Mouse (Mus musculus): ENCODE measurements around the gene Adamts4. TPM values are rescaled to one million over a fixed set of nuclear protein-coding genes. Genes with fewer than 3 reads are reported as not detected.

Gene Adamts4
- total and polyA plus RNA-seq, 3 experiments = 0.04 to 0.25 (median 0.09) TPM

DNA sequence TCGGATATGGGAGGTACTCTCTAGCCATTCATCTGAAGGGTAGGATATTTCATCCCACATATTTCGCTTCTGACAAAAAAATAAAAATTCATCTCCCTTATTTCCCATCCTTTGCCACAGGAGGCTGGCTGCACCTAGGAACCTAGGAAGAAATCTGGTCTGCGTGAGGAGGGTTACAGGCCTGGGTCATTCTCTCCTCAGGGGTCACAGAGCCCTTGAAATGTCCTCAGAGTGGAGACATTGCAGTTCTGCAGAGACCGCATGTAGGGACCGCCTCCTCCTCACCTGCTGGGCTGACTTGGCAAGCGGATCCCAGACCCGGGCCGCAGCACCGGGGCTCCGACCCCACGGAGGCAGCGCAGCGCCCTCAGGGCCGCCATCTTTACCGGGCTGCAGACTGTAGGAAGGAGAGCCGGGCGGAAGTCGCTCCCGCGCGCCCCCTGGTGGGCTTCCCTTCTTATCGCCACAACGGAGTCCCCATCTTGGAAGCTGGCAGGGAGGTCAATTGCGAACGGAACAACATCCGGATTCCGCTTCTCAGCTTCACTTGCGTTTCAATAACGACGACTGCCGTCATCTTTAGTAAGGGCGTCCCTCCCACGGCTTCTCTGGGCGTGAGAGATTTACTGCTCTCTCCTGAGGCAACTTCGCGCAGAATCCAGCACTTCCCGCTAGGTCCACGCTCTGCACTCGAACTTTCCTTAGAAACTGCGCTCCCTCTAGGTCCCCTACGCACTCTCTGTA, 3.3 kb upstream of the Adamts4 start (continued):
- TF ChIP-seq MAFK (IDR thresholded peaks at IDR 0.05; ENCODE audit: insufficient replicate concordance, low read length) (no peak), ZKSCAN1 (IDR thresholded peaks at IDR 0.05; ENCODE audit: borderline replicate concordance, low read depth, low read length) (no peak), MAZ (IDR thresholded peaks at IDR 0.05; ENCODE audit: low read depth, low read length) (peak; percentile 80; the same call in 1 of the 2 replicates), UBTF (IDR thresholded peaks at IDR 0.05; ENCODE audit: low read depth, low read length) (no peak), CTCF (conservative IDR thresholded peaks at IDR 0.05 in 1 of 2, IDR thresholded peaks at IDR 0.05 in 1 of 2; ENCODE audit: low read depth in 2 of 2, low read length in 2 of 2) (peak; percentile 52 to 88; a peak in 3 of 4 replicates), E2F4 (IDR thresholded peaks at IDR 0.05; ENCODE audit: insufficient replicate concordance, low read depth, low read length) (peak; percentile 65; the same call in 1 of the 2 replicates), RCOR1 (conservative IDR thresholded peaks at IDR 0.05; ENCODE audit: low read depth, low read length) (peak; percentile 96), TBP (conservative IDR thresholded peaks at IDR 0.05; ENCODE audit: low read depth, low read length) (peak; percentile 82), ZNF384 (IDR thresholded peaks at IDR 0.05; ENCODE audit: low read depth, low read length) (no peak), POLR2AphosphoS2 (IDR thresholded peaks at IDR 0.05; ENCODE audit: low read depth, low read length) (no peak), BHLHE40 (IDR thresholded peaks at IDR 0.05; ENCODE audit: low read depth, low read length) (0 out of 2 replicates have a peak, but pooled peaks have one; percentile 22)

DNA sequence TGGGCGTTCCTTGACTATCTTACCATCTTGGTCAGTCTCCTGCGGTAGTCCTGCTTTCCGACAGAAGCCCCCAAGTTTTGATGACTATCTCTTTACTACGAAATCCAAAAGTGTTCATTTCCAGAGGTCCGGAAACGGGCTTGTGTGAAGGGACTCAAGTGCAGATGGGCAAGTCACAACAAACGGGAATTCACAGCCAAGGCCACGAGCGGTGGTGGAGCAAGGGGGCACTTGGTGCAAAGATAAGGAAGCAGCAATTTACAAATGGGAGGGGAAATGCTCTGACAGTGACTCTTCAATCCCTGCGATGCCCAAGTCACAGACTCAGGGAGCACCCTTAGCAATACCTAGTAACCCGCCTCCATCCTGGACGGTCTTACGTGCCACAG, 2.8 kb upstream of the Adamts4 start:
- dilution Hi-C loops (cut with MboI; ENCODE audit: extremely low pct_ligation_motif_present, extremely low pct_unique_long_range_greater_than_20kb, low sequenced_read_pairs) (no loop called here), in situ Hi-C loops (cut with MboI; ENCODE audit: low pct_ligation_motif_present, low pct_unique_long_range_greater_than_20kb, low sequenced_read_pairs) (no loop called here)
- H3K9ac ChIP-seq (ENCODE audit: insufficient read depth, low read depth) = peak overlapping the region; percentile 81
- H3K9me3 ChIP-seq (replicated peaks; ENCODE audit: low read length) = no peaks in the 10 kb centered on the region
- TF ChIP-seq MYC (IDR thresholded peaks at IDR 0.05; ENCODE audit: low read depth, low read length) = peak; percentile 45
- TF ChIP-seq MXI1 (IDR thresholded peaks at IDR 0.05; ENCODE audit: low read depth, low read length) = peak; percentile 15; the same call in 1 of the 2 replicates
- 0 out of 2 replicates have a peak, but pooled peaks have one; percentile 35 for TF ChIP-seq ETS1 (conservative IDR thresholded peaks at IDR 0.05; ENCODE audit: low read depth, low read length)
- no peak for TF ChIP-seq ZC3H11A (IDR thresholded peaks at IDR 0.05; ENCODE audit: low read depth, low read length)
- peaks cover 20% of the 10 kb centered on the region for H3K79me2 ChIP-seq (replicated peaks; ENCODE audit: control insufficient read depth, extremely low read depth, insufficient read depth, poor library complexity, severe bottlenecking)
- H3K36me3 ChIP-seq (replicated peaks in 1 of 2; ENCODE audit: control insufficient read depth in 1 of 2, insufficient read depth in 1 of 2, low read length in 1 of 2) = peaks cover 21 to 30% of the 10 kb centered on the region in 2 experiments
- H3K27ac ChIP-seq (ENCODE audit: insufficient read depth, low read depth) = peak overlapping the region; percentile 40
- peak overlapping the region; percentile 64 for H3K4me2 ChIP-seq (ENCODE audit: insufficient read depth, low read depth, poor library complexity, severe bottlenecking)
- DNase-seq (ENCODE audit: extremely low read depth) = no peak
- peaks cover 3% of the 10 kb centered on the region for H3K27me3 ChIP-seq (replicated peaks)
- H3K4me3 ChIP-seq (replicated peaks in 1 of 3; ENCODE audit: low read depth in 2 of 3, low read length in 2 of 3, poor library complexity in 1 of 3) = peak overlapping the region; percentile 57 to 72 (median 63)
- peaks cover 17 to 51% of the 10 kb centered on the region in 2 experiments for H3K4me1 ChIP-seq (ENCODE audit: control insufficient read depth in 1 of 2, insufficient read depth in 2 of 2)

DNA sequence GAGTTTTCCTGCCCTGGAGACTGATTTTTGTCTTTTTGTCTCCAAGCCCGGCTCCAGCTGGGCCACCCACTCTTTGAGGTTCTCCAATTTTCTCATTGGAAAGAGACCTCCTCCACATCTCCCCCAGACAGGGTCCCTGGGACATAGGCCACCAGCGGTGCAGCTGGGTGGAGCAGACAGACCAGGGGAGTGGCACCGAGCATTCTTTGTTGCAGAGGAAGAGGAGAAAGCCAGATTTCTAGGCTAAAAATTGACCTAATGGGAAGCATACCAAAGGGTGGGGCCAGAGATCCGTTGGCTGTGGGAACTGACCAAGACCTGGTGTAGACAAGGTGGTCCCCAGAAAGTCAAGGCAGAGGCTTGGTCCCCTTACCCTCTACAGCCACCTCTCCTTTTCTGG, 2.3 kb upstream of the Adamts4 start:
- Histone ChIP-seq H3K4me3 (replicated peaks in 1 of 3; ENCODE audit: low read depth in 2 of 3, low read length in 2 of 3, poor library complexity in 1 of 3) (no peak overlapping the region), H3K27ac (ENCODE audit: insufficient read depth, low read depth) (no peak overlapping the region)
- dilution Hi-C loops (cut with MboI; ENCODE audit: extremely low pct_ligation_motif_present, extremely low pct_unique_long_range_greater_than_20kb, low sequenced_read_pairs) = no loop called here

More for the DNA sequence above, 2.3 kb upstream of the Adamts4 start:
- Histone ChIP-seq H3K27me3 (replicated peaks) (peaks cover 6% of the 10 kb centered on the region), H3K9ac (ENCODE audit: insufficient read depth, low read depth) (no peak overlapping the region), H3K4me2 (ENCODE audit: insufficient read depth, low read depth, poor library complexity, severe bottlenecking) (peak overlapping the region; percentile 64; the same call in 1 of the 2 replicates), H3K79me2 (replicated peaks; ENCODE audit: control insufficient read depth, extremely low read depth, insufficient read depth, poor library complexity, severe bottlenecking) (peaks cover 20% of the 10 kb centered on the region), H3K9me3 (replicated peaks; ENCODE audit: low read length) (no peaks in the 10 kb centered on the region), H3K36me3 (replicated peaks in 1 of 2; ENCODE audit: control insufficient read depth in 1 of 2, insufficient read depth in 1 of 2, low read length in 1 of 2) (peaks cover 17 to 25% of the 10 kb centered on the region in 2 experiments), H3K4me1 (ENCODE audit: control insufficient read depth in 1 of 2, insufficient read depth in 2 of 2) (peaks cover 17 to 51% of the 10 kb centered on the region in 2 experiments)
- TF ChIP-seq MXI1 (IDR thresholded peaks at IDR 0.05; ENCODE audit: low read depth, low read length) (no peak), CHD1 (IDR thresholded peaks at IDR 0.05; ENCODE audit: low read depth, low read length) (no peak), CTCF (conservative IDR thresholded peaks at IDR 0.05 in 1 of 2, IDR thresholded peaks at IDR 0.05 in 1 of 2; ENCODE audit: low read depth in 2 of 2, low read length in 2 of 2) (no peak), RCOR1 (conservative IDR thresholded peaks at IDR 0.05; ENCODE audit: low read depth, low read length) (no peak)
- no peak for DNase-seq (ENCODE audit: extremely low read depth)
- in situ Hi-C loops (cut with MboI; ENCODE audit: low pct_ligation_motif_present, low pct_unique_long_range_greater_than_20kb, low sequenced_read_pairs) = no loop called here
